Mouse (Mus musculus) stomach, postnatal 0 days (tissue): ENCODE measurements around the gene Cfap299.

Source experiments
- CTCF ChIP-seq: IDR thresholded peaks from 2 replicates; pipeline ENCODE4 v1.5.1; 2016; ENCODE audit warnings: antibody characterized with exemption, low read depth, mild to moderate bottlenecking, moderate library complexity
- EP300 ChIP-seq: optimal IDR thresholded peaks from 2 replicates; pipeline ENCODE3; 2016; ENCODE audit warnings: antibody characterized with exemption

DNA sequence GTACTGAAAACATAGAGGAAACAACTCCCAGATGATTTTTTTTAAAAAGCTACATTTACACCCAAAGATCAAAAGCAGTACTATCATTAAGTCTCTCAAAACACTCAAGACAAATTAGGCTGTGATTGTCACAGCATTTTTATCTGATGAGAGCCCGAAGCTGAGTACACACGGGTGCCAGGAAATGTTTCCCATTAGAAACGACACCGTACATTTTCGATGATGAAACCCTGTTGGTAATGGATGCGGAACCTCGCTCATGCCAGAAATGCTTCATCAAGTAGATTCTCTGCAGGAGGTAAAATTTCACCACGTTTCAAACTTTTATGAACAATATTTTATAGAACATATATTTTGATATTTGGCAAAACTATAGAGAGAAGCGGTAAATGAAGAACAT lies 233.7 kb downstream of the Cfap299 start:
- TF ChIP-seq CTCF (no peak), EP300 (no peak)
